Mouse (Mus musculus): Measurements from ENCODE around the gene Prim2. TPM values are rescaled to one million over a fixed set of nuclear protein-coding genes. Genes with fewer than 3 reads are reported as not detected.

Gene Prim2
- polyA plus RNA-seq, 2 experiments from 2014 or later: 24.2 to 31.5 TPM

GRCm38 (mm10) chr1:33536272-33537004, 133.2 kb downstream of the Prim2 start:
- no peak for ATAC-seq

- no peak for ATAC-seq
Observed at GRCm38 (mm10) chr1:33535140-33535686, 134.4 kb downstream of the Prim2 start.

- no peak for ATAC-seq
Observed at GRCm38 (mm10) chr1:33531860-33532259, 137.7 kb downstream of the Prim2 start.

GRCm38 (mm10) chr1:33531097-33531856, 138.3 kb downstream of the Prim2 start:
- no peak for ATAC-seq

GRCm38 (mm10) chr1:33530491-33530890, 139.1 kb downstream of the Prim2 start:
- ATAC-seq: no peak

GRCm38 (mm10) chr1:33529543-33530232, 139.9 kb downstream of the Prim2 start:
- ATAC-seq: no peak

GRCm38 (mm10) chr1:33527352-33527863, 142.2 kb downstream of the Prim2 start:
- ATAC-seq: no peak

- ATAC-seq: no peak
Observed at GRCm38 (mm10) chr1:33523223-33523622, 146.4 kb downstream of the Prim2 start.

- no peak for ATAC-seq
Observed at GRCm38 (mm10) chr1:33515124-33515523, 154.5 kb downstream of the Prim2 start.

GRCm38 (mm10) chr1:33511310-33511709, 158.3 kb downstream of the Prim2 start:
- ATAC-seq: no peak

- ATAC-seq: no peak
Observed at GRCm38 (mm10) chr1:33504371-33504770, 165.2 kb downstream of the Prim2 start.

- no peak for ATAC-seq
Observed at GRCm38 (mm10) chr1:33502890-33503289, 166.7 kb downstream of the Prim2 start.

GRCm38 (mm10) chr1:33502298-33502697, 167.3 kb downstream of the Prim2 start:
- no peak for ATAC-seq

GRCm38 (mm10) chr1:33500111-33500510, 169.5 kb downstream of the Prim2 start:
- ATAC-seq: no peak

- no peak for ATAC-seq
Observed at GRCm38 (mm10) chr1:33499603-33500002, 170.0 kb downstream of the Prim2 start.

- no peak for ATAC-seq
Observed at GRCm38 (mm10) chr1:33496128-33496527, 173.5 kb downstream of the Prim2 start.

- ATAC-seq: no peak
Observed at GRCm38 (mm10) chr1:33495586-33495985, 174.0 kb downstream of the Prim2 start.

GRCm38 (mm10) chr1:33495203-33495553, 174.4 kb downstream of the Prim2 start:
- ATAC-seq: no peak

GRCm38 (mm10) chr1:33494524-33495202, 174.9 kb downstream of the Prim2 start:
- no peak for ATAC-seq

- ATAC-seq: no peak
Observed at GRCm38 (mm10) chr1:33490220-33490619, 179.4 kb downstream of the Prim2 start.

GRCm38 (mm10) chr1:33488372-33488771, 181.2 kb downstream of the Prim2 start:
- no peak for ATAC-seq

- ATAC-seq: no peak
Observed at GRCm38 (mm10) chr1:33483746-33484145, 185.8 kb downstream of the Prim2 start.
